Mouse (Mus musculus) neural tube, embryonic 10.5 days (tissue): ENCODE measurements at regions not wholly inside any gene's neighbourhood (a gene's known extent, or its start where the extent isn't known, plus 50 kb on each side); places are given as distances from the start of the nearest gene placed in this dataset.

Experiments used
- DNase-seq: peaks from one replicate; pipeline ENCODE4 v3.0.0-alpha.2; 2017; ENCODE audit warnings: low spot score; ENCODE audit errors: extremely low spot score

DNA sequence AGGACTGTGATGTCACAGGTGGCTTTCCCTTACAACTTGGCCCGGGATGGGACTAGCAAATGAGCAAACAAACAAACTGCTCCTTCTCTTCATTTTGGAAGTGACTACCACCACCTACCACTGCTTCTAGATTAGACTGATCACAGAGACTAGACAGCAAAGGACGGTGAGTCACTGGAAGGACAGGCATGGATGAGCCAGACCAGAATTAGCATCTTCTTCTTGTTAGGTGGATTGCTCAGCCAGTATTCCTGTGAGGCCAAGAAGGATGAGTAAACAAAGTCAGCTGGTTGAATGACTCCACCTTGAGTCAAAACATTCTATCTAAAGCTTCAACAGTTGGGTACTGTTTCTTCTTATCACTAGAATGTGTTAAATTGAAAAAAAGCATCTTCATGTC is 385.1 kb upstream of the Mon1b start:
- no peak for DNase-seq

- DNase-seq: no peak
These were observed 381.3 kb upstream of the Mon1b start for GRCm38 (mm10) chr8:113254076-113254475.

DNA sequence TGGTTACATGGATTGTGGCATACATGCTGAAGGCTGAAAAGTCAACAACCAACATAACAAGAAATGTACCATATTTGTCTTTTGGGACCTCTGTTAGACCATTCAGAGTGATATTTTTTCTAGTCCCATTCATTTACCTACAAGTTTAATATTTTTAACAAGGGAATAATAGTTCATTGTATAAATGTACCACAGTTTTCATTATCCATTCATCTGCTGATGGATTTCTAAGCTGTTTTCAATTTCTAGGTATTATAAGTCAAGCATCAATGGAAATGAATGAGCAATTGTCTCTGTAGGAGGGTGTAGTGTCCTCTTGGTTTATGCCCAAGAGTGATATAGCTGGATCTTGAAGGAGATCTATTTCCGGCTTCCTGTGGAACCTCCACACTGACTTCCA is 375.9 kb upstream of the Mon1b start:
- DNase-seq: no peak

GRCm38 (mm10) chr8:113263296-113263695 is 372.1 kb upstream of the Mon1b start:
- DNase-seq: no peak

- DNase-seq: no peak
These were observed 364.1 kb upstream of the Mon1b start for GRCm38 (mm10) chr8:113271262-113271661.

- DNase-seq: no peak
These were observed 335.0 kb upstream of the Mon1b start for GRCm38 (mm10) chr8:113300273-113300843.

GRCm38 (mm10) chr8:113303426-113303825 is 332.0 kb upstream of the Mon1b start:
- no peak for DNase-seq

DNA sequence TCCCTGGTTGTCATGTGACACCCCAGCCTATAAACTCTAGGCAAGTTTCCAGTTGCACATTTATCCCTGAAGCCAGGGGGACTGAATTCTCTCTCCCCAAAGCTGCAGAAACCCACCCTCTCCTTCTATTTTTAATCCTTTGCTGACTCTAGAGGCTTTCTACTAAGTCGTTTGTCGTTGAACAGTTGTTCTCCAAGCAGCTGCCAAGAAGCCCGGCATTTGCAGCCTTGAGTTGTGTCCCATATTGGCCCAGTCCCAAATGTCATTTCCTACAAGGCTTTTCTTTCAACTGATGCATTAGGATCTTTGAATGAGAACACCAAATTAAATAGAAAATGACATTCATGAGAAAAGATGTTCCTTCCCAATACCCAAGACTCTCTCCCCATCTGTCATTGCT is 318.2 kb upstream of the Mon1b start:
- DNase-seq: no peak

- DNase-seq: no peak
These were observed 303.8 kb upstream of the Mon1b start for GRCm38 (mm10) chr8:113331576-113331975.

- DNase-seq: no peak
These were observed 294.1 kb upstream of the Mon1b start for GRCm38 (mm10) chr8:113341306-113341705.

DNA sequence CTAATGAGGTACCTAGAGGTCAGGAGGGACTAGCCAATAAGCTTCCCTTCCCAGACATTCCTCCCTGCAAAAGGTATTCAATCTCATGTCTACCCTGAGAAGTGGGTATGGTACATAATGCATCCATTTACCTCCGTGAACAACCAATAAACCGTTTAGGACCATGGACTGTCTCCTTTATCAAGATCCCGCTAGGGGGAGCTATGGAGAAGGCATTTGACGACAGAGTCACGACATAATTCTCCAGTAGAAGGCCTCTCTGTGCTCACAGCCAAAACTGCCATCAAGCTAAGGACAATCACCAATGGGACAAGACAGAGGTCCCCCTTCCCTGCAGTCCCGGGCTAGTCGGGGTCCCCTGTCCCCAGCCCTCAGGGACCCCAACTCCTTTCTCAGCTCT is 273.5 kb upstream of the Mon1b start:
- DNase-seq: no peak

DNA sequence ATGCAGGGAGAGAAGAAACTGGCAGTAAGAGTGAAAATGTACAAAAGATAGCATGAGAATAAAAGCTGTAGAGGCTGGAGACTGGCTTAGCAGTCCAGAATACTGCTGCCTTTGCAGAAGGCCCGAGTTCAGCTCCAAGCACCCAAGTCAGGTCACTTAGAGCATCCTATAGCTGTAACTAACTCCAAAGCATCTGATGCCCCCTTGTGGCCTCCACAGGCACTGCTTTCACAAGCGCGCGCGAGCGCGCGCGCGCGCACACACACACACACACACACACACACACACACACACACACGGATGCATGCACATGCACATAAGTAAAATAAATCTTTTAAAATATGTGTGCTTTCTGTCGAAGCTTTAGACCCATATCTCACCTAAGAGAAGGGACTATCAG is 271.2 kb upstream of the Mon1b start:
- no peak for DNase-seq

- DNase-seq: no peak
These were observed 251.9 kb upstream of the Mon1b start for GRCm38 (mm10) chr8:113383517-113383916.

- no peak for DNase-seq
These were observed 251.4 kb upstream of the Mon1b start for GRCm38 (mm10) chr8:113383974-113384373.

GRCm38 (mm10) chr8:113389504-113389903 is 245.9 kb upstream of the Mon1b start:
- DNase-seq: no peak

GRCm38 (mm10) chr8:113390038-113390437 is 245.3 kb upstream of the Mon1b start:
- DNase-seq: no peak

DNA sequence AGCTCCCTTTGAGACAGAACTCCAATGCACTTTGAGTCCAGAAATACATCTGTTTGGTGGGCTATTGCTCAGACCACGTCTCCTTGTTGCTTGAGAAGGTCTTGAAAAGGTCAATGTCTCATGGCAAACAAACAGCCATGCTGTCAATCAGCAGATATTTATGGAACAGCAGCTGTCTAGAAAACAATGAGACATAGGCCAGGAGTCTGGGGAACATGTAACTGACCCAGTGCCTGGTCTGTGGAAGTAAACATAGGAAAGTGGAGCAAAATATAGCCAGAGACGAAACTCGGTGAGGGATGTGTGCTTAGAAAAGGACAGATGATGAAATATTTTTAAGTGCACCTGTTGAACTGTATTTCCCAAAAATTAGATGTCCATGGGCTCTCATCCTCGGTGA is 241.1 kb upstream of the Mon1b start:
- no peak for DNase-seq

GRCm38 (mm10) chr8:113405158-113405557 is 230.2 kb upstream of the Mon1b start:
- DNase-seq: no peak

DNA sequence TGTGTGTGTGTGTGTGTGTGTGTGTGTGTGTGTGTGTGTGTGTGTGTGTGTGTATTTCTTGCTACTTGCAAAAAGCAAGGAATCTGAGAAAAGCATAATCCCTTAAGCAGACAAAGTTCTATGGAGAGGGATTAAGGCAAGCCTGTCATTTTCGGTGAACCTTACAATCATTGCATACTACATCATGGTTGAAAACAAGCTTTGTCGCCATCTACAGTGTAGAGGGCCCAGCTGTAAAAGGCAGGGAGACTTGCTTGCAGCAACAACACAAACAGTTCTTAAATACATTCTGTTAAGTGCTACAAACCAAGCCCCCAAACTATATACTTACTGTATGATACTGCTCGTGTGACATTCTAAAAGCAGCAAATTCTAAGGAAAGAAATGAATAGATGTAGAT is 216.0 kb upstream of the Mon1b start:
- DNase-seq: no peak

DNA sequence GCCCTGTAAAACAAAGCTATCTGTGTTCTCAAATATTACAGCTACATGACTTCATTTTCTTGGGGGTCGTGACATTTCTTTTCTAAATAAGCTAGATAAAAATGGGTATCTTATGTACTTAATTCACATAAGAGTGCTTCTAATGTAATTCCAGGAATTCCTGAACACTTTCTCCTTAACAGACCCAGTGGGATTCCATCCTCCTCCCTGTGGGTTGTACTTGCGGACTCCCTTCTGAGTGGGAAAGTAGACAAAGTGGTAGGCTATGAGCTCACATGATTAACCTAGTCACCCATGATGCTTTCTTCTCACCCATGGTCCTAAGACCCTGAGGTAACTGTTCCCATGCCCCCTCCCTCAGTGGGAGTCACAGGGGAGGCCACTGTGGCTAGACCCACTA is 212.7 kb upstream of the Mon1b start:
- no peak for DNase-seq

- DNase-seq: no peak
These were observed 196.3 kb upstream of the Mon1b start for GRCm38 (mm10) chr8:113439088-113439487.

GRCm38 (mm10) chr8:113454022-113454421 is 181.4 kb upstream of the Mon1b start:
- DNase-seq: no peak

GRCm38 (mm10) chr8:113464625-113465024 is 170.8 kb upstream of the Mon1b start:
- DNase-seq: no peak

GRCm38 (mm10) chr8:113465156-113465555 is 170.2 kb upstream of the Mon1b start:
- no peak for DNase-seq
